Mouse (Mus musculus) gonadal fat pad, adult 2 months (tissue): Measurements from ENCODE around the gene Actg1. TPM values are rescaled to one million over a fixed set of nuclear protein-coding genes. Genes with fewer than 3 reads are reported as not detected.

Experiments
- DNase-seq: peaks from one replicate; pipeline ENCODE4 v3.0.0-alpha.2; 2012; ENCODE audit warnings: low read depth
- polyA plus RNA-seq: library from polyadenylated mRNA; depleted of rRNA; stranded (reverse); fragments of >200 nt; gene quantifications from 2 replicates; pipeline ENCODE4 v1.2.3, GENCODE M21; 2012

Actg1 gene
- polyA plus RNA-seq, 1 experiment, result 916 TPM

GRCm38 (mm10) chr11:120311561-120311960 lies 36.8 kb downstream of the Actg1 start:
- no peak for DNase-seq

GRCm38 (mm10) chr11:120310813-120311312 lies 37.5 kb downstream of the Actg1 start:
- DNase-seq, result no peak

DNA sequence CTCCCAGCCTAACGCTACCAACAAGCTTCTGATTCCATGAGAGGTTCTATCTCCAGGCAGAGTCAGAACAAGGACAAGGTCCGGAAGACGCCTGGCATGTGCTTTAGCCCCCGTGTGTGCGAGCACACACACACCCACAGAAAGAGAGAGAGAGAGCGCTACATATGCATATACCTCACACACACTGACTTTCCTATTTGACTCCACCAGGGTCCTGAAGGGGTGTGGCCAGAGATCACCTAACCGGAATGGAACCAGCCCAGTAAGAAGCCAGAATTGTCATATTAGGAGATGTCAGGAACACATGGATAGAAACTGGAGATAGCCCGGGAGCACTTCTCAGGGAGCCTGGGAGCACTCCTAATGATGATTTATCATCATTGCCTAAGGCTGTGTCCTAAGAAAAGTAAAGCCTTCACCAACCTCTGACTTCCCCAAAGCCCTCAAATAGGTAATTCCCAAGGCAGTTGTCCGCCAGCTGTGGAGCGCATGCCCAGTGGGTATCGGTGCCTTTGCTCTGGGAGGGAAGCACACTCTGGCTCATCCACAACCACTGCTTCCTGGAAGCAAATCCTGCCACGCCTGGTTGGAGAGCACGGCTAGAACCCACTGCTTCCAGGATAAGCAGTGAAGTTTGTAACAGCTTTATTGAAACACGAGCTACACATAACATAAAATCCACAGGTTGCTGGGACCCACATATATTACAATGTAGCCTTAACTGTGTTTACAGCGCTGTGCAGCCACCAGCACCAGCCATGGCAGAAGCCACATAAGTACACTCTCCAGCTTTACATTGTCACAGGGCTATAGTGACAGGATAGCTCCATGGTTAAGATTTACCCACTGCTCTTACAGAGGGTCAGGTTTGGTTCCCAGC lies 39.7 kb downstream of the Actg1 start:
- DNase-seq, result no peak

DNA sequence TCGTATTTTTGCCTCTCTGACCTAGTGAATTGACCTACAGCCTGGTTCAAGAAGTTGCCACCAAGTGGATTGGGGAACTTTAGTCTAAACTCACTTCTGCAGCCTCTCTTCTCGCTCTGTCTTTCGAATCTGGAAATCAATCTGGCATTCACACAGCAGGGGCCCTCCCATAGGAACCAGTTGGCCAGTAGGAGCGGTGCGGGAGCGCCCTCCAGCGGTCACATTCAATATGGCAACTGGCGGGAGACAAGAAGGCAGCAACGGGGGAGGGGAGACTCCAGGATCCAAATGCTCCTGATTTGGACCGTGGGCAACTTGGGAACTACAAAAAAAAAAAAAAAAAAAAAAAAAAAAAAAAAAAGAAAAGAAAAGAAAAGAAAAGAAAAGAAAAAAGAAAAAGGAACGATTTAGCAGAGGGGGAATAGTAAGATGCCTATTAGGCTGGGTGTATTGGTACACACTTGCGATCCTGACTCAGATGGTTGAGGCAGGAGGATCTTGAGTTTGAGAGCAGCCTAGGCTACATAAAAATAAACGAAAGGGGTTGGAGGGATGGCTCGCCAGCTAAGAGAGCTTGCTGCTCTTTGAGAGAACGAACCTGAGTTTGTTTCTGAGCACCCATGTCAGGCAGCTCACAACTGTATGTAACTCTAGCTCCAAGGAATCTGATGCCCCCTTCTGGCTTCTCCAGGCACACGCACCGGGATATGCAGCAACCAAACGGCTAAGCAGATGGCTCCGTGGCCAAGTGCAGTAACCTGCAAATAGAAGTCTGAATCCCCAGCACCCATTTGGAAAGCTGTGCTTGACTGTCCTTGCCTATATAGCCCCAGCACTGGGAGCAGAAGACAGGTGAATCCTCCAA lies 40.5 kb downstream of the Actg1 start:
- no peak for DNase-seq

- no peak for DNase-seq
Observed at GRCm38 (mm10) chr11:120307132-120307413, 41.3 kb downstream of the Actg1 start.

GRCm38 (mm10) chr11:120306366-120307131 lies 41.8 kb downstream of the Actg1 start:
- no peak for DNase-seq

- DNase-seq, result no peak
Observed at GRCm38 (mm10) chr11:120305535-120306365, 42.6 kb downstream of the Actg1 start.

- DNase-seq, result no peak
Observed at GRCm38 (mm10) chr11:120304886-120305534, 43.3 kb downstream of the Actg1 start.

GRCm38 (mm10) chr11:120304350-120304694 lies 44.0 kb downstream of the Actg1 start:
- DNase-seq, result no peak

GRCm38 (mm10) chr11:120303559-120304349 lies 44.6 kb downstream of the Actg1 start:
- no peak for DNase-seq

GRCm38 (mm10) chr11:120303119-120303518 lies 45.2 kb downstream of the Actg1 start:
- no peak for DNase-seq

DNA sequence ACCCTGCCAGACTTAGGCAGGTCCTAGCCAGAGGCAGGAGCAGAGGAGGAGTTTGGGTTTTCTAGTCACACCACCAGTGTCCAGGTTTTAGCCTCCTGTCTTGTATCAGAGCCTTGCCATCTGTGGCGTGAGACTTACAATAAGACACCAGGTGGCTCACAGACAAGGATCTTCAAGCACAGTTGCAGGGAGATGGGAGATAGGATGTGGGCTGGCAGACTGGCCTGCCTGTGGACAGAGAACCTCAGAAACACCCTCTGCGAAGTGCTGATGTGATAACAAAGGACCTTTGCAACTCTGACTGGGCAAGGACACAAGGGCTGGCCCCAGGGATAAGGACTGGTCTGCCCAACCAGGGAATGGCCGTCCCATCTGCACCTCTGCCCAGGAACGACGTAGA lies 48.9 kb downstream of the Actg1 start:
- DNase-seq, result no peak

GRCm38 (mm10) chr11:120298441-120299141 lies 49.8 kb downstream of the Actg1 start:
- no peak for DNase-seq

GRCm38 (mm10) chr11:120297767-120298166 lies 50.6 kb downstream of the Actg1 start:
- no peak for DNase-seq

- no peak for DNase-seq
Observed at GRCm38 (mm10) chr11:120296305-120297144, 51.8 kb downstream of the Actg1 start.
